Mouse (Mus musculus) lung, adult 2 months (tissue): ENCODE results near the gene Hcar1. TPM values are rescaled to one million over a fixed set of nuclear protein-coding genes. Genes with fewer than 3 reads are reported as not detected.

Experiments
- DNase-seq: peaks from one replicate; pipeline ENCODE4 v3.0.0; 2022
- H3K4me1 ChIP-seq: fragments of 200-500 bp; 2 replicates; pipeline ENCODE4 v1.6.1; 2011; ENCODE audit warnings: low read length; ENCODE audit not compliant: control insufficient read depth, insufficient read depth
- H3K4me3 ChIP-seq: fragments of 200-500 bp; replicated peaks from 2 replicates; pipeline ENCODE3; 2011; ENCODE audit warnings: low read depth, mild to moderate bottlenecking, control low read depth, low read length; ENCODE audit errors: extremely low read depth
- CTCF ChIP-seq: fragments of 200-500 bp; IDR thresholded peaks from 2 replicates; pipeline ENCODE4 v1.5.1; 2011; ENCODE audit warnings: mild to moderate bottlenecking, low read length, control low read depth; ENCODE audit not compliant: insufficient read depth
- POLR2A ChIP-seq: fragments of 200-500 bp; IDR thresholded peaks from 2 replicates; pipeline ENCODE4 v1.6.1; 2011; ENCODE audit warnings: low read depth, mild to moderate bottlenecking, control low read depth, low read length, borderline replicate concordance; ENCODE audit errors: extremely low read depth
- whole genome bisulfite sequencing: fragments of 180-500 bp; shearing (Covaris S2); methylation state at CpG from one replicate; pipeline ENCODE4 v1.1.7; 2018; 5-methylcytosine and 5-hydroxymethylcytosine counted together
- polyA plus RNA-seq: library from polyadenylated mRNA; depleted of rRNA; stranded (reverse); fragments of >200 nt; gene quantifications from 2 replicates; pipeline ENCODE4 v1.2.3, GENCODE M21; 2012; rRNA removed

Gene Hcar1
- polyA plus RNA-seq, 1 experiment, result 1.4 TPM

- DNase-seq, result no peak
- TF ChIP-seq CTCF (no peak), POLR2A (no peak)
- 44% methylated on average over 4 of the region's 4 CpGs for WGBS
- Histone ChIP-seq H3K4me1 (no peaks in the 10 kb centered on the region), H3K4me3 (no peak overlapping the region)
Observed at GRCm38 (mm10) chr5:123843816-123844215, 36.0 kb downstream of the Hcar1 start.

GRCm38 (mm10) chr5:123842935-123843282, 36.9 kb downstream of the Hcar1 start:
- no peaks in the 10 kb centered on the region for H3K4me1 ChIP-seq
- no peak for TF ChIP-seq POLR2A
- TF ChIP-seq CTCF, result no peak
- DNase-seq, result no peak
- no peak overlapping the region for H3K4me3 ChIP-seq
- whole genome bisulfite sequencing, result 61% methylated on average over 3 of the region's 3 CpGs

GRCm38 (mm10) chr5:123842221-123842934, 37.4 kb downstream of the Hcar1 start:
- no peak for DNase-seq
- no peaks in the 10 kb centered on the region for H3K4me1 ChIP-seq
- WGBS, result 52% methylated on average over 11 of the region's 11 CpGs
- no peak overlapping the region for H3K4me3 ChIP-seq
- TF ChIP-seq POLR2A (no peak), CTCF (no peak)

GRCm38 (mm10) chr5:123837371-123837770, 42.4 kb downstream of the Hcar1 start:
- TF ChIP-seq POLR2A (no peak), CTCF (no peak)
- DNase-seq, result no peak
- H3K4me1 ChIP-seq, result no peaks in the 10 kb centered on the region
- 46% methylated on average over 4 of the region's 4 CpGs for WGBS
- no peak overlapping the region for H3K4me3 ChIP-seq

- TF ChIP-seq POLR2A (no peak), CTCF (no peak)
- WGBS, result 78% methylated on average over 3 of the region's 3 CpGs
- no peak overlapping the region for H3K4me3 ChIP-seq
- DNase-seq, result no peak
- no peaks in the 10 kb centered on the region for H3K4me1 ChIP-seq
Observed at GRCm38 (mm10) chr5:123834836-123835235, 45.0 kb downstream of the Hcar1 start.

- Histone ChIP-seq H3K4me1 (no peaks in the 10 kb centered on the region), H3K4me3 (no peak overlapping the region)
- 72% methylated on average over 7 of the region's 7 CpGs for WGBS
- TF ChIP-seq CTCF (no peak), POLR2A (no peak)
- no peak for DNase-seq
Observed at GRCm38 (mm10) chr5:123832309-123832708, 47.5 kb downstream of the Hcar1 start.

GRCm38 (mm10) chr5:123827659-123828091, 52.1 kb downstream of the Hcar1 start:
- no peak overlapping the region for H3K4me3 ChIP-seq
- DNase-seq, result no peak
- 43% methylated on average over 6 of the region's 6 CpGs for WGBS
- H3K4me1 ChIP-seq, result no peaks in the 10 kb centered on the region
- TF ChIP-seq CTCF, result peak; percentile 33
- TF ChIP-seq POLR2A, result no peak

Other genes with a start within 250 kb of the Hcar1 start
- 30.3 and 49.8 TPM in 2 replicates for gene Clip1, start 195.4 kb downstream of the Hcar1 start, polyA plus RNA-seq
- 26.8 and 29.5 TPM in 2 replicates for gene Zcchc8, start 158.9 kb downstream of the Hcar1 start, polyA plus RNA-seq
- 8.7 and 16.0 TPM in 2 replicates for gene Rsrc2, start 130.6 kb downstream of the Hcar1 start, polyA plus RNA-seq
- gene Kntc1, start 130.3 kb downstream of the Hcar1 start, polyA plus RNA-seq, result 0.34 and 1.3 TPM in 2 replicates
- gene Hcar2, start 14.5 kb downstream of the Hcar1 start, polyA plus RNA-seq, result 6.0 and 12.9 TPM in 2 replicates
- gene Denr, start 27.2 kb upstream of the Hcar1 start, polyA plus RNA-seq, result 18.7 and 20.3 TPM in 2 replicates
- gene Gm43518, start 47.4 kb upstream of the Hcar1 start, polyA plus RNA-seq, result 0.41 and 0.53 TPM in 2 replicates
- 2.0 and 3.2 TPM in 2 replicates for gene Ccdc62, start 50.7 kb upstream of the Hcar1 start, polyA plus RNA-seq
- 31.9 and 36.4 TPM in 2 replicates for gene Hip1r, start 93.6 kb upstream of the Hcar1 start, polyA plus RNA-seq
- 36.6 and 39.3 TPM in 2 replicates for gene Vps37b, start 152.2 kb upstream of the Hcar1 start, polyA plus RNA-seq
- gene Abcb9, start 215.8 kb upstream of the Hcar1 start, polyA plus RNA-seq, result 7.7 and 7.8 TPM in 2 replicates
- 42.4 and 52.2 TPM in 2 replicates for gene Ogfod2, start 232.3 kb upstream of the Hcar1 start, polyA plus RNA-seq
- gene Arl6ip4, start 236.1 kb upstream of the Hcar1 start, polyA plus RNA-seq, result 32.3 and 33.6 TPM in 2 replicates